Mouse (Mus musculus) mature B cell (primary cell): Measurements from ENCODE around the gene Pcgf2.
"Not testable (repeated sequence)": the region's sequence is repeated elsewhere in the genome, so short reads cannot be mapped to it uniquely, and the experiment has no call there.

Experiments
- in situ Hi-C: fragments of 300-500 bp; cut with MboI; formaldehyde crosslinking; loops from 2 replicates; pipeline ENCODE4 v1.14.3; 2019

Gene Pcgf2

DNA sequence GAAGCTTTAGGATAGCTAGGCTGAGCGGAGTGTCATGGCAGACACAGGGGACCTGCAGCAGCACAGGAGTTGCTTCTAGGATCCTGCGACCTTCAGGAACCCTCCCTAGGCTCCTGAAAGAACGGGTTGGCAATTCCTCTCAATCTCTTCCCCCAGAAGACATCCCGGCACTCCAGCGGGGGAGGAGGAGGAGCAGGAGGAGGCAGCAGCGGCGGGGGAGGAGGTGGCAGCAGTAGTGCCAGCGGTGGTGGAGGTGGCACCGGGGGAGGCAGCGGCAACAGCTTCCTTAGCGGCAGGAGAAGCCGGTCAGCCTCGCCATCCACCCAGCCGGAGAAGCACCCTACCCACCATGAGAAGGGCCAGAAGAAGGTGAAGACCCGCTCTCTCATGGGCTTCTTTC, 31.0 kb downstream of the Pcgf2 start:
- in situ Hi-C loops = no loop called here

DNA sequence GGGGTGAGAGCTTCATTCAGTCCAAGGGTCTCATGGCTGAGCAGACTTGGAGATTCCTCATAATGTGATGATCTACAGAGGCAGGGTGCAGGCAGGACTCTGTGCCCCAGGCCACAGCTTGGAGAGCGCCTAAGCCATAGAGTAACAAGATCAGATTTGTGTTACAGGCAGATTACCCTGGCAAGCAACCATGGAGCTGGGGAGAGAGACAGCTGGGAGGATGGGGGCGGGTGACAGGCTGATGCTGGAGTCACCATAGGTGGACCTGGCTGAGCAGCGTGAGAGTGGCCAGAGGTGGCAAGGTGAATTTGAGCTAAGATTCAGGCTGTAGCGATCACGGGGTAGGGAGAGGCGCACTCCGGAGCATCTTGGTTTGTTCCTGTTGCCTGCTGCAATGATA, 32.1 kb downstream of the Pcgf2 start:
- in situ Hi-C loops = no loop called here

DNA sequence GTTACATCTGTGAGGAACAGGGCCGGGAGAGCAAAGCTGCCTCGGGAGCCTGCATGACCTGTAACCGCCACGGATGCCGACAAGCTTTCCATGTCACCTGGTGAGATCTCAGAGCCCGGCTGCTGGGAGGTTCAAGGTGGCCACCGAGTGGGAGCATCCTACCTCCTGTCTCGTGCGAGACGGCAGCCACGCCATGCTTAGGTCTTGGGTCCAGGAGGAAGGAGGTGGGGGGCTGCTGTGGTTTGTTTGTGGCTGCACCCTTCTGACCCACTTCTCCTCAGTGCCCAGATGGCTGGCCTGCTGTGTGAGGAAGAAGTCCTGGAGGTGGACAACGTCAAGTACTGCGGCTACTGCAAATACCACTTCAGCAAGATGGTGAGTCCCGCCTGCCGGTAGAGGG, 33.5 kb downstream of the Pcgf2 start:
- in situ Hi-C loops = no loop called here

DNA sequence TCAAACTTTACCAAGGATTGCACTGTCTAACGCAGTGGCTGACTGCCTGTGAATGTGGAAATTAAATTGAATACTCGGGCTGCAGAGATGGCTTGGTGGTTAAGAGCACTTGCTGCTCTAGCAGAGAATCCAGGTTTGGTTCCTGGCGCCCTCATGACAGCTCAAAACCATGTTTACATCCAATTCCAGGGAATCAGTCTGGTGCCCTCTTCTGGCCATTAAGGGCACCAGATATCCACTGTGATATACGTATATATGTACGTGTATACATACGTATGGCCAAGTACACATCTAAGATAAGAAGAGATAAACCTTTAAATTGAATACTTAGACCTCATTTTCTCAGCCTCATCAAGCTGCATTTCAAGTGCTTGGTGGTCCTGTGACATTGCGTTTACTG, 34.1 kb downstream of the Pcgf2 start:
- in situ Hi-C loops = no loop called here

DNA sequence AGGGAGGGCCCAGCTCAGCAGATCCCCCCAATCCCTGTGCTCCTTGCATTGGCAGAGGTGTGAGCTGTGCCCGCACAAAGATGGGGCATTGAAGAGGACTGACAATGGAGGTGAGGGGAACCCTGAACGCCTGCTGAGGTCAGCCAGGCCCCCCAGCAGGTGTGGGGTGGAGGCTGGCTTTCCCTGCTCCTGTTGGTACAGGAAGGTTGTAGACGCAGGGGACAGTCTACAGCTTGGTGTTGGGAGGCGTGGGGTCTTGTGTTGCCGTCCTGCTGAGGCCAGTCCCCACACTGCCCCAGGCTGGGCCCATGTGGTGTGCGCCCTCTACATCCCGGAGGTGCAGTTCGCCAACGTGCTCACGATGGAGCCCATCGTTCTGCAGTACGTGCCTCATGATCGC, 34.9 kb downstream of the Pcgf2 start:
- in situ Hi-C loops = no loop called here

DNA sequence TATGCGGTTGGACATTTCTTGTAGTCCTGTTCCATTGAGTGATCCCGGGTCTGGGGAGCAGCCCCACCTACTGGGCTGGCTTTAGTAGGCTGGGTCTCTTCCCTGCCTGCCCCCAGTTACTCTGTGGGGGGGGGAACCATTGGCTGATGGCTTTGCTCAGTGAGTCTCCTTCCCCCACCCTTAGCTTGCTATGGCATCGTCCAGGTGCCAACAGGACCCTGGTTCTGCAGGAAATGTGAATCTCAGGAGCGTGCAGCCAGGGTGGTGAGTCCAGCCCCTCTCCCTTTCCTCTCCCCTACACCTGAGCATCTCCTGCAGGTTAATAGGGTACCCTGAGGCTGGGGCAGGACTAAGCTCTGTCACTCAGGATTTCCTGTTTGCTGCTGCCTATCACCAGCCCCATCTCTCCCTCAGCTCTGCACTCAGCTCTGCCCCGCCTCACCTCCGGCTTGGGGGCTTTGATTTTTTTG, 35.5 kb downstream of the Pcgf2 start:
- in situ Hi-C loops = no loop called here

DNA sequence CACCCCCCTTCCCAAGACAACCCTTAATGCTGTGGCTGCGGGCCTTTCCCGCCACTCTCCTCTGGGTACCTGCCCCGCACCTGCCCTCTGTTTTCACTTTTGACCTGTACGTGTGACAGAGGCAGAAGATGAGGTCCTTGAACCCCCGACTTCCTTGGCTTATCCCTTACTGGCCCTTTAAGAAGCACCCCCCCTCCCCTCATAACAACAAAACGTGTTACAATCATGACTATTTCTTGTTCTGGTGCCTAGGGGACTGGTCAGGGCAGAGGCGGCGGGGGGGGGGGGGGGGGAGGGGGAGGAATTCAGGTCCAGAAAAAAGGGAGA, 36.0 kb downstream of the Pcgf2 start:
- in situ Hi-C loops = no loop called here

DNA sequence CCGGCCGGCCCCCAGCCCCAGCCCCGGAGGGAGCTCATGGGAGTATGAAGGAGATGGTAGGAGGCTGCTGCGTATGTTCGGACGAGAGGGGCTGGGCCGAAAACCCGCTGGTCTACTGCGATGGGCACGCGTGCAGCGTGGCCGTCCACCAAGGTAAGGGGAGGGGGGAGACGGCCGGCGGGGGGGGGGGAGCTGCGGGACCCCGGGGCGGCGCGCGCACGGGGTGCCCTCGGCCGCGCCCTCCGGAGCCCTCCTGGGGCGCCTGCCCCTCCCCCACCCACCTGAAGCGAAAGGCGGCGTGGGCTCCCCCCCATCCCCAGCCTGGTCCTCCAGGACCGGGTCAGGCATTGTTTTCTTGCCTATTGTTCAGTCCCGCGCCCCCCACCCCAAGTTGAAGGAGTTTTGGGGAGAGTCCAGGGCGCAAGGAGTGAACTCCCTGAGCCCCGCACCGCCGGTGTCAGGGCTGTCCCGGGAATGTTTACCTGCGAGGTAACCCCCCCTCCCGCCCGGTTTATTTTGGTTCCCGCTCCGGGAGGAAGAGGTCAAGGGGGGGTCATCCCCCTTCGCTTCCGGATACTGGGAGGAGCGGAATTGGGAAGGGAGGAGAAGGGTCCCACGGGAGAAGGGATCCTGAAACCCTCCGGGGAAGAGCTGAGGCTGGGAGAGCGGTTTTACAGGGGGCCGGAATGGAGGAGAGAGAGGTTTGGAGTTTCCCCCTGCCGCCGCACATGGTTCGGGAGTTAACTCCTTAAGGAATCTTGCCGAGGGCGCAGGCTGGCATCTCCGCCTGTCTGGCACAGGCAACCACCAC, 36.6 kb downstream of the Pcgf2 start:
- in situ Hi-C loops = no loop called here

DNA sequence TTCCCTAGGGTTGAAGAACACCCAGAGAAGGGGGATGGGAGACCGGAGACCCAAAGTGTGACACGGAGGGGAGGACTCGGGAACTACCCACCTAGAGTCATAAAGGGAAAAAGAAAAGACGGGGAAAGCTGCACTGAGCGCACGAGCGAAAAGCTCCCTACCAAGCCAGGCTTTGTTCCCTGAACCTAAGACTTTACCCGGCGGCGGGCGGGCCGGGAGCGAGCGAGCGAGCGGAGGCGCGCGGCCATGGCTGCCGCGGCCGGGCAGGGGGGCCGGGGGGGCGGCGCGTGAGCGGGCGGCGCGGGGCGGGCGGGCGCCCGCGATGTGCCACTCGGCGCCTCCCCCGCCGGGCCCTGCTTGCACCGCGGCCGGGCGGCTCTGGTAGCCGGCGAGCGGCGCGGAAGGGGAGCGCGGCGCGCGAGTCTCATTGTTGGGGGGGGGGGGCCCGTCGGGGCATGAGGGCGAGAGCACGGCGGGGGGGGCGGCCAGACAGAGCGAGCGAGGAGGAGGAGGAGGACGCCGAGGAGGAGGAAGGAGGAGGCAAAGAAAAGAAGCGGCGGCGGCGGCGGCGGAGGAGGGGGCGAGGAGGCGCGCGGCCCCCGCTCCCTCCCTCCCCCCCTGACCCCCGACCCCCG, 37.3 kb downstream of the Pcgf2 start, which contains the start of gene Mllt6:
TSS of gene Mllt6 (plus strand) at position 522 of the 635 bp plus-strand sequence.
- in situ Hi-C loops = no loop called here

DNA sequence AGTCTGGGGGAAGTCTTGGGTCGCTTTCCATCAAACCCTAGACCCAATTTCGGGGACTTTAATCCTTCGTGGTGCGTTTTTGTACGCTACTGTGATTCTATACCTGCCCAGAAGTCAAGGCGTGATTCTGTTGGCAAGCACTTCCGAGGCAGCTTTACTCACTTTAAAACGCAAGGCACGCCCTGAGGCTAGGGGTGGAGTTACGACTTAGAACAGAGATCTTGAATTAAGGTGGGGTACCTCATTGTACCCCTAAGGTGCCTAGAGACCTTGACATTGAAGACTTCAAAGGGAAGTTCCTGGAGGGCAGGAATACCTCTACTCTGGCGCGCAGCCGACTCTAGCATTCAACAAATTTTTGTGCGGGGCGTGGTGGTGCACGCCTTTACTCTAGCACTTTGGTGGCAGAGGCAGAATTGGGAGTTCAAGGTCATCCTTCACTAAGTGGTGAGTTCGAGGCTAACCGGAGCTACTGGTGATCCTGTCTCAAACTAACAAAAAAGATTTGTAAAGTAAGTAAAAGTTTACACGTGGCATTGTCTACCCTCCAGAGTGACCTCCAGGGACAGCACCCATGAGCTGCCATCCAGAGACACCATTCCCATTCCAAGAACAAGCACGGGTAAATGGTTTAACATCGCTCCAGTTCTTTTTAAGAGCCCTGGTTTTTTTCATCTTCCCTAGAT, 37.9 kb downstream of the Pcgf2 start:
- in situ Hi-C loops = no loop called here

DNA sequence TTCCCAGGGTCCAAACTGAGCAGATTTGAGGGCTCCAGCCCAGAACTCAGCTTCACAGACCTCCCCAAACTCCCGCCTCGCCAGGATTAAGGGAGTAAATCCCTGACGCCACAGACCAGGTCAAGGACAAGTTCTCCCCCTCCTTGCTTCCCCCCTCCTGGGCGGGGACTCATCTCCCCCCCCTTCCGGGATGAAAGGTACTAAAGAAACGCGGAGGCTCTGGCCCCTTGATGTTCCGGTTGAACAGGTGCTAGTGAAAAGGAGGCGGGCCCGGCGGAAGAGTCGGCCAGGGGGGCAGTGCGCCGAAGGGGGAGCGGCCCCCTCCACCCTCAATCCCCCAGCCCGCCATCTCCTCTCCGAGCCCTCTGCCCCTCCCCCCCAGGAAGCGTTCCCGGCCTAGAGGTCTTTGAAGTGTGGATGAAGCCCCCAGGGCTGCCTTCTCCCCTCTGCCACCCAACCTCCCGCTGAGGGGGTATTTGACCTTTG, 38.6 kb downstream of the Pcgf2 start:
- in situ Hi-C loops = no loop called here

DNA sequence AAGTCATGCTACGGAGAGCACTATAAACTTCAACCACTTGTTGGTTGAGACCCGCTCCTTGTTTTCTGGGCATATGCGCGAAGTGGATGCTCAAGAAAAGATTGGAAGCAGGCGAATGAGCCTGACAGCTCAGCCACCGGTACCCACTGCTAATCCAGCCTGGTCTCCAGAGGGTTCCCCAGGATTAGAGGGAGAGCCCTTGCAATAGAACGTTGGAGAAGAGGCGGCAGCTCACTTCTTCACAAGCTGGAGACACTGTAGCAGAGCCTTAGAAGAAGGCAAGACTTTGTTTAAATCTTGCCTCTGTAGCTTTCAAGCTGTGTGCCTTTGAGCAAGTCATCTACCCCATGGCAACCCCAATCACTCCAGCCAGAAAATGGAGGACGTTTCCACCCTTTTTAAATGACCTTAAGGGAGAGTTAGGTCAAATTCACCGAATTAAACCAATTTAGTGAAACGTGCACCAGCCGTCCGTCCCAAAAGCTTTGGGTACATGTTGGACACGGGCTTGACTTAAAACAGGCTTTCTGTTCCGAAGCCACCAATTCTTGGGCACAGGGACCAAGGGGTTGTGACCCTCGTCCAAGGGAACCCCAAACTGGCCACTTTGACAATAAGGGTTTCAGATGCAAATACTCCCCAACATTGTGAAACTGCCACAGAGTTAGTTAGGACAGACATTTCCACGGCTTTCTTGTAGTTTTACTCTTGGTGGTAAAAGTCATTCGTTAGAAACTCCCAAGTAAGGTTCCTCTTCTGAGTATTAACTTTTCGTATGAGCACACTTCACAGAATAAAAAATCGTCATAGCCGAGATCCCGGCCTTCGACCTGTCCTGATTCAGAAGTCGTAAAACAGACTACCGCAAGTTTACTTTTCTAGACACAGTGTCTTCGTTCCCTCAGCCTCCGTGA, 39.3 kb downstream of the Pcgf2 start:
- in situ Hi-C loops = no loop called here

DNA sequence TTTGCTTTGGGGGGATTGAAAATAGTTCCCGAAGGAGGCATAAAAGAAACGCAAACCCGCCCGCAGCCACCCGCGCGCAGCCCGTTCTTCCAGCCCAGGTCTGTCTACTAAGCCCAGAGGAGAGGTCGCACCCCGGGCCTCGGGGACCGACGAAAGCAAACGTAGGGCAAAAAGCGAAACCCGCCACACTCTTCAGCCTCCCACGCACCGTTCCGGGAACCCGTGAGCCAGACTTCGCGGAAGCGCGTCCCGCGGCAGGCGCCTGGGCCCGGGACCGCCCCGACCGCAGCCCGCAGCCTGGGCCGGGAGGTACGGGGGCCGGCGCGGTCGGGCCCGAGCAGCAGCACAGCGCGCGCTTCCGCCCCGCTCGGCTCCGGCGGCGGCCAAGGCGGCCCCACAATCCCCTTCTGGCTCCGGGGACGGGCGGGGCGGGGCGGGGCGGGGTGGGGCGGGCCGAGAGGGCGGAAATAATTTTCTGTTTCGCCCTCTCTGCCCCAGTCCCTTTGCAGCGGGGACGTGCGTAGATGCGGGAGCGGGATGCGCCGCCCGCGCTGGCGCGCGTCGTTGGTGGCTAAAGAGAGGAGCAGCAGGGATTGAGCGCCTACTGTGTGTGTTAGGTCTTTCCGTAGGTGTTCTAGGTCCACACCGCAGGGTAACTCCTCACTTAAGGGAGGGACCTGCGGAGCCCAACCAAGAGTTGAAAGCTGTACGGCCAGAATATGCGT, 40.1 kb downstream of the Pcgf2 start:
- in situ Hi-C loops = no loop called here

DNA sequence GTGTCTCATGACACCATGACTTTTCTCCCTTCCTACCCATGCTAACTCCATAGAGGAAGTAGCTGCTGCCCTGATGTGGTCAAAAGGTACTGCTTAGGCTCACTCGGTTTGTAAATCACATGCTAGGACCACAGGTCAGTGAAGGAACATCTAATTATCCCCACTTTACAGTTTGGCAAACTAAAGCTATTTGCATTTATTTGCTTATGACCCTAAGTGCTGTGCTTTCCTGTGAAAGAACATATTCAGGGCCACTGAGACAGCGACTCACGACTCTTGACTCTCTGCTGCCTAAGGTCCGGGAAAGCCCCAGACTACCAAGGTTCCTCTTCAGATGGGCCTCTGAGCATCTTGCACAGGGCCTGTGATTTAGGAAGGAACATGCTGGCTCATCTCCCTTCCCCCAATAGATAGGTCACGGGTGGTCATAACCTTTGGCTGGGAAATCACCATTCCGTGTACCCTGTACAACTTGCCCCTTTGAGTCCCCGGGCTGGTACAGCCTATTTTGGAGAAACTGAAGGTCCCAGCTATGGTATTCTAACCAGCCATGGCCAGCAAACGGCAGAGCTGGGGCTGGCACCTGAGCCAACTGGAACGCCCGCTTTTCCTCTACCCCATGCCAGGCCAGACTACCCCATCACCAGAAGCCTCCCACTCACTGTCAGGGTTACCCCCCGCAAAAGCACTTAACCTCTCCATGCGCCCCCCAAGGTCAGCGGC, 40.9 kb downstream of the Pcgf2 start:
- in situ Hi-C loops = no loop called here

DNA sequence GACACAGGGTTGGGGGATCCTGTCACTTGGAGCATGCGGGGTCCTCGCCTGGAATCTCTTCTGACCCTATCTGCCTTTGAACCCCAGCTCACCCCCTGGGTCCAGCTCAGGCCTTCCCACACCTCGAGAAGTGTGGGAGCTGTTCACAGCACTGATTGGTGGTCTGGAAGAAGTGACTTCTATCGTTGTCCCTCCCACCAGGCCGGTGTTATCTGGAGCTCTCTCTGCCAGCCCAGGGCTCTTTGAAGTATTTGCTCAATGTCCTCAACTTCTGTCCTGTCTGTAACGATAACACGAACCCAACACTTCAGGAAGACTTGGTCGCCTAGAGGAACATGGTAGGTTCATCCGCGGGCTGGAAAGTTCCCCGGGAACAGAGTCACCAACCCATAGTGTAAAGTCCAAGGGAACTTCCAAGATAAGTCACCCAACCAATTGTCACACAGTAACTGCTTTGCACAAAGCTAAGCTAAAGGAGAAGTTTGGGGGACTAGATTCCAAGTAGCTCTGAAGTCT, 41.5 kb downstream of the Pcgf2 start:
- in situ Hi-C loops = no loop called here

DNA sequence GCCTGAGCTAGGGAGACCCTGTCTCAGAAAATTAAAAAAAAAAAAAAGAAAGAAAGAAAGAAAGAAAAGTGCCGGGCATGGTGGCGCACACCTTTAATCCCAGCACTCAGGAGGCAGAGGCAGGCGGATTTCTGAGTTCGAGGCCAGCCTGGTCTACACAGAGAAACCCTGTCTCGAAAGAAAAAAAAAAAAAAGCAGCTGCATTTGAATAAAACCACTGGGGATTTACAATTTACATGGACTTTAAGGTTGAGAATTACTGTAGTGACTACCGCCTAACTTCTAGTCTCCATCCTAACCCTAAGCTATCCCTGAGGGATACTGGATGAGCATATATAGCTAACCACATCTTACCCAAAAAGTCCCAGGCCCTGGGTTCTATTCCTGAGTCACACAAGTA, 42.3 kb downstream of the Pcgf2 start:
- in situ Hi-C loops = not testable (repeated sequence)

DNA sequence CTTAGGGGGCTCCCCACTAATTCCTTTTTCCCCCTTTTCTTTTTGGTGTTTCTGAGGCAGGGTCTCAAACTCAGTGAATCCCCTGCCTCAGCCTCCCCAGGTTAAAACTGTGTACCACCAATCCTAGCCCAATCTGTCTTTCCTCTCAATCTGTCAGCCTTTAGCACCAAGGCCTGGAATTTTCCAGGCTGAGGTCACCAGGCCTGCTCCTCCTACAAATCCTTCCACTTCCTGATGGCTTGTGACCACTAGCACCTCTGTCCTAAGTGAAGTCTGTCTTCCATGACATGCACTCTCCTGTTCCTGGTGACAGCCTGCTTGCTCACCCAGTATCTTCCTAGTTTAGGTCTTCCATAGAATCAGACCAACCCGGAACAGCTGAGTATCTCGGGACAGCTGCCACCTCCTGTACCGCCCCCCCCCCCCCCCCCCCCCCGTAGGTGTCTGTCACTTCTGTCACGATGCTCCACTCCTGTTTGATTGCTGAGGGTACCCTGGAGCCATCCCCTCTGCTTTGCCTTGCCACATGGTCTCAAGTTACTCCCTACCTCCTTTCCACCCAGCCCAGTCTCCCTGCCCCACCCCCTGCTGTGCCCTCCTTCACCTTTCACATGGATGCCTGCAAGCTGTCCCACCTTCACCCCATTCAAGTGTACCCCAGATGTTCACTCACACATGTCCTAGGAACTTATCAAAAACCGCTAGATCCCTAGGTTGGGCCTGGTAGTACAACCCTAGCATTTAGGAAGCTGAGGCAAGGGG, 42.9 kb downstream of the Pcgf2 start:
- in situ Hi-C loops = no loop called here

DNA sequence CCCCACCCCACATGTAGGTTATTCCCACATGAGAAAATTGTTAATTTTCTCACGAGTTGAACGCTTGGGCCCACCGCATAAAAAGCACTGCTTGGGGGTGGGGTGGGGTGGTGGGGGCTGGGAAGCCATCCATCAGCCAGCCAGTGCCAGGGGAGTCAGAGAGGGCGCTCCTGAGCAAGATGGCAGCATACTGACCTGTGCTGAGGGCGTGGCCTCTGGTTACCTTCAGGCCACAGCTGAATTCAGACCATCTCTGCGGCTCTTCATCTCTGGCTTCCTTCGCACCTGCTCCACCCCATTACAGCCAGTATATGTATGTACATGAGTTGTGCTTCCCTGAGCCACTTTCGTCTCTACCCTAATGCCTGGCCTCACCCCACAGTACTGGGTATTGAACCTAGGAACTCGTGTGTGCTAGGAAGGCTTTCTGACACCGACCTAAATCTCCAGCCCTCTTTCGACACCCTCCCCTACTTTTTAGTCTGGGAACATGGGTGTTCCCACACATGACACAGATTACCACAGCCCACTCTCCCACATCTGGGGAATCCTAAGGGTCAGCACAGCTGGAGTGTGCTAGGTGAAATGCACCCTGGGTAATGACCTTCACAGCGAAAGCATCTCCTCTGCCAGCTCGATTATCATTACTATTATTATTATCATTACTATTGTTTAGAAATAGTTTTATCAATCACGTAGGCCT, 43.9 kb downstream of the Pcgf2 start:
- in situ Hi-C loops = no loop called here

DNA sequence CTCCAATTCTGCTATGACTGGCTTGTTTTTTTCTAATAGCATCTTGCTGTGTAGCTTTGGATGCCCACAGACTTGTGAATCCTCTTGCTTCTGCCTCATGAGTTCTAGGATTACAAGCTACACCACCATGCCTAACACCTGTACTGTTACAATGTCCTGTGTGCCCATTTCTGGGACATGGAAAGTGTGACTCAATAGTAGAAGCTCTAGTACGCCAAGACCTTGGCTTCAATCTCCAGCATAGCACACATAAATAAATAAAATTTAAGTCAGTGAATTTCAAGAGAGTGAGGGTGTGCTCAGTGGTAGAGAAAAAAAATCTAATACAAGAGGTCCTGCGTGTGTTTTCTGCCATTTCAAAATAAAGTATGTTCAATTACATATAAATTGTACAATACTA, 46.1 kb downstream of the Pcgf2 start:
- in situ Hi-C loops = no loop called here
